Mouse (Mus musculus) CH12F3 (cell line): ENCODE measurements around the gene Ubald2.
"Not testable (repeated sequence)": the region's sequence is repeated elsewhere in the genome, so short reads cannot be mapped to it uniquely, and the experiment has no call there.

Source experiments
- in situ Hi-C: fragments of 300-500 bp; cut with MboI; formaldehyde crosslinking; loops from 2 replicates; pipeline ENCODE4 v1.14.3; 2020; ENCODE audit warnings: low sequenced_read_pairs

Gene Ubald2

GRCm38 (mm10) chr11:116433356-116434286 lies at the start of gene Ubald2:
Gene Ubald2 (plus strand): TSS chr11:116434094.
- in situ Hi-C loops = no loop called here

- in situ Hi-C loops = no loop called here
Measured at GRCm38 (mm10) chr11:116384171-116384570, 49.7 kb upstream of the Ubald2 start.

- in situ Hi-C loops = no loop called here
Measured at GRCm38 (mm10) chr11:116385999-116386398, 47.9 kb upstream of the Ubald2 start.

GRCm38 (mm10) chr11:116387086-116388071 lies 46.5 kb upstream of the Ubald2 start:
- in situ Hi-C loops = no loop called here

- in situ Hi-C loops = no loop called here
Measured at GRCm38 (mm10) chr11:116388841-116389480, 44.9 kb upstream of the Ubald2 start.

- in situ Hi-C loops = no loop called here
Measured at GRCm38 (mm10) chr11:116394769-116395168, 39.1 kb upstream of the Ubald2 start.

- in situ Hi-C loops = no loop called here
Measured at GRCm38 (mm10) chr11:116396276-116396933, 37.5 kb upstream of the Ubald2 start.

- in situ Hi-C loops = no loop called here
Measured at GRCm38 (mm10) chr11:116396934-116397330, 37.0 kb upstream of the Ubald2 start.

- in situ Hi-C loops = no loop called here
Measured at GRCm38 (mm10) chr11:116397517-116398347, 36.2 kb upstream of the Ubald2 start.

- in situ Hi-C loops = no loop called here
Measured at GRCm38 (mm10) chr11:116398348-116398677, 35.6 kb upstream of the Ubald2 start.

- in situ Hi-C loops = no loop called here
Measured at GRCm38 (mm10) chr11:116400560-116400959, 33.3 kb upstream of the Ubald2 start.

GRCm38 (mm10) chr11:116405601-116406000 lies 28.3 kb upstream of the Ubald2 start:
- in situ Hi-C loops = no loop called here

GRCm38 (mm10) chr11:116406231-116406728 lies 27.6 kb upstream of the Ubald2 start:
- in situ Hi-C loops = no loop called here

GRCm38 (mm10) chr11:116409008-116409407 lies 24.9 kb upstream of the Ubald2 start:
- in situ Hi-C loops = no loop called here

GRCm38 (mm10) chr11:116410415-116410814 lies 23.5 kb upstream of the Ubald2 start:
- in situ Hi-C loops = not testable (repeated sequence)

- in situ Hi-C loops = no loop called here
Measured at GRCm38 (mm10) chr11:116411582-116411981, 22.3 kb upstream of the Ubald2 start.

- in situ Hi-C loops = no loop called here
Measured at GRCm38 (mm10) chr11:116412028-116412827, 21.7 kb upstream of the Ubald2 start.

GRCm38 (mm10) chr11:116412904-116413630 lies 20.8 kb upstream of the Ubald2 start, which contains the start of gene Rnf157:
Gene Rnf157 (minus strand): TSS chr11:116413032.
- in situ Hi-C loops = no loop called here
